Mouse (Mus musculus) lung, postnatal 0 days (tissue): ENCODE measurements around the gene Cenpx.

Experiments used
- CTCF ChIP-seq: IDR thresholded peaks from 2 replicates; pipeline ENCODE4 v1.5.1; 2016; ENCODE audit warnings: antibody characterized with exemption, mild to moderate bottlenecking
- EP300 ChIP-seq: IDR thresholded peaks from 2 replicates; pipeline ENCODE4 v1.6.1; 2016; ENCODE audit warnings: antibody characterized with exemption, mild to moderate bottlenecking, control low read depth

GRCm38 (mm10) chr11:120684660-120685059 is 28.9 kb downstream of the Cenpx start:
- TF ChIP-seq EP300 (peak; percentile 77), CTCF (no peak)
